Mouse (Mus musculus) telencephalon, adult 2 months (tissue): ENCODE results near the gene Timm29.

ENCODE experiments used
- DNase-seq: peaks from one replicate; pipeline ENCODE4 v3.0.0-alpha.2; 2011; ENCODE audit warnings: low read depth, low spot score

The Timm29 gene

GRCm38 (mm10) chr9:21592703-21593121, at the start of gene Timm29, which contains the start of gene Yipf2:
Gene Timm29, plus strand, starts transcription at chr9:21592722.
Gene Yipf2, minus strand, starts transcription at chr9:21592828.
- peak; percentile 99 for DNase-seq

- no peak for DNase-seq
These were observed 47.1 kb upstream of the Timm29 start for GRCm38 (mm10) chr9:21545351-21545915.

- peak; percentile 96 for DNase-seq
These were observed 46.4 kb upstream of the Timm29 start for GRCm38 (mm10) chr9:21545916-21546788.

GRCm38 (mm10) chr9:21546789-21547074, 45.8 kb upstream of the Timm29 start, which contains the start of gene Carm1:
Gene Carm1, plus strand, starts transcription at chr9:21546894.
- DNase-seq = no peak

GRCm38 (mm10) chr9:21547075-21547941, 45.2 kb upstream of the Timm29 start:
- DNase-seq = no peak

GRCm38 (mm10) chr9:21551049-21551448, 41.5 kb upstream of the Timm29 start:
- no peak for DNase-seq

- no peak for DNase-seq
These were observed 38.8 kb upstream of the Timm29 start for GRCm38 (mm10) chr9:21553607-21554273.

- DNase-seq = no peak
These were observed 37.3 kb upstream of the Timm29 start for GRCm38 (mm10) chr9:21555198-21555742.

GRCm38 (mm10) chr9:21556996-21557395, 35.5 kb upstream of the Timm29 start:
- no peak for DNase-seq

- DNase-seq = no peak
These were observed 35.0 kb upstream of the Timm29 start for GRCm38 (mm10) chr9:21557556-21557955.

- no peak for DNase-seq
These were observed 34.2 kb upstream of the Timm29 start for GRCm38 (mm10) chr9:21558366-21558765.

- DNase-seq = no peak
These were observed 33.4 kb upstream of the Timm29 start for GRCm38 (mm10) chr9:21559151-21559550.

- DNase-seq = no peak
These were observed 28.1 kb upstream of the Timm29 start for GRCm38 (mm10) chr9:21564420-21564819.

- no peak for DNase-seq
These were observed 27.4 kb upstream of the Timm29 start for GRCm38 (mm10) chr9:21565004-21565586.

GRCm38 (mm10) chr9:21566538-21566937, 26.0 kb upstream of the Timm29 start:
- DNase-seq = no peak

- no peak for DNase-seq
These were observed 25.5 kb upstream of the Timm29 start for GRCm38 (mm10) chr9:21567051-21567450.

- no peak for DNase-seq
These were observed 23.8 kb upstream of the Timm29 start for GRCm38 (mm10) chr9:21568657-21569255.

GRCm38 (mm10) chr9:21574012-21574801, 18.3 kb upstream of the Timm29 start:
- no peak for DNase-seq

- no peak for DNase-seq
These were observed 17.3 kb upstream of the Timm29 start for GRCm38 (mm10) chr9:21575253-21575652.

GRCm38 (mm10) chr9:21576286-21576685, 16.2 kb upstream of the Timm29 start:
- no peak for DNase-seq
